Mouse (Mus musculus): ENCODE measurements around the gene Wfs1.

GRCm38 (mm10) chr5:36946445-36946844, 42.6 kb downstream of the Wfs1 start:
- TF ChIP-seq CTCF (IDR thresholded peaks at IDR 0.05; ENCODE audit: insufficient read depth, low read length) (peak; percentile 94), POLR2A (IDR thresholded peaks at IDR 0.05; ENCODE audit: borderline replicate concordance, extremely low read depth, low read depth, low read length) (no peak)

Measured in lung, adult 2 months (tissue).